29 mouse cellular contexts compared by ENCODE assay signal in the genomic region with DNA sequence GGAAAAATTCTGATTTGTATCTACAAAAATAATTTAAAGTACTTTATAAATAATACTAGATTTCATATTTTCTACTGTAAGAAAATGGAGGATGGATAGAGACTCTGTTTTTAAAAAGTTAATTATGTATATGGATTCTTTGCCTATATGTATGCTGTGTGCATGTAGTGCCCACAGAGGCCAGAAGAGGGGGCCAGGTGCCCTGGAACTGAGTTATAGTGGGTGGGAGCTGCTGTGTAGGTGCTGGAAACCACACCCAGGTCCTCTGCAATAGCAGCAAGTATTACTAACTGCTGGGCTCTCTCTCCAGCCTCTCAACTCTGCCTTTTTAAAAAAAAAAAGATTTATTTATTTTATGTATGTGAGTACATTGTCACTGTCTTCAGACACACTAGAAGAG. TPM values are rescaled to one million over a fixed set of nuclear protein-coding genes. Genes with fewer than 3 reads are reported as not detected.
DNase-seq lines count a peak whose midpoint lies in the region; ATAC-seq and TF ChIP-seq lines count a peak whose summit lies in the region.
"Had no signal": no experiment of that assay in that cellular context is flagged by ENCODE, and none has a peak within 500 bp of the region (broad histone marks: within the 10 kb centered on the region; RNA-seq: fewer than 3 reads in every experiment).

No protein-coding gene starts in this region.

- no peak for ATAC-seq in inflammation-experienced regulatory T-cells, adult 6 months
- ATAC-seq: hindbrain, embryonic 16.5 days had no signal

- peak; percentile 47 for TF ChIP-seq CTCF in layer of hippocampus, adult 2 months (conservative IDR thresholded peaks at IDR 0.05)
- TF ChIP-seq CTCF in E14TG2a.4 (conservative IDR thresholded peaks at IDR 0.05; ENCODE audit: low read length): peak; percentile 51
- TF ChIP-seq CTCF in brain, embryonic 14.5 days (IDR thresholded peaks at IDR 0.05; ENCODE audit: borderline replicate concordance, extremely low read depth, insufficient read depth, insufficient read length): peak; percentile 15; the same call in 1 of the 2 replicates

- peaks cover 44% of the 10 kb centered on the region for H3K36me3 ChIP-seq in E14TG2a.4 (ENCODE audit: insufficient read depth, low read length)
- peaks cover 8% of the 10 kb centered on the region for H3K36me3 ChIP-seq in ES-E14 (ENCODE audit: control insufficient read depth, insufficient read depth, low read length, poor library complexity, severe bottlenecking)

- H3K4me1 ChIP-seq in E14TG2a.4 (replicated peaks; ENCODE audit: low read depth, low read length) (no peaks in the 10 kb centered on the region), ES-E14 (ENCODE audit: control insufficient read depth in 2 of 2, insufficient read depth in 2 of 2, low read length in 2 of 2, poor library complexity in 1 of 2) (no peaks in the 10 kb centered on the region)
- H3K4me1 ChIP-seq: embryonic facial prominence, embryonic 13.5 days; forebrain, embryonic 12.5 days; heart, embryonic 10.5 days; liver, embryonic 13.5 days; lung, embryonic 15.5 days had no signal

- H3K9me3 ChIP-seq in E14TG2a.4 (ENCODE audit: low read length) (no peaks in the 10 kb centered on the region), ES-E14 (ENCODE audit: control insufficient read depth, insufficient read depth, low read depth, low read length) (no peaks in the 10 kb centered on the region)
- H3K9me3 ChIP-seq: embryonic facial prominence, embryonic 13.5 days; forebrain, embryonic 12.5 days; heart, embryonic 10.5 days; limb, embryonic 10.5 days; liver, embryonic 13.5 days; lung, embryonic 15.5 days had no signal

- no peak for TF ChIP-seq POLR2A in brain, embryonic 14.5 days (IDR thresholded peaks at IDR 0.05; ENCODE audit: borderline replicate concordance, extremely low read depth, insufficient read depth, insufficient read length, poor library complexity, severe bottlenecking)

- H3K27ac ChIP-seq in layer of hippocampus, adult 2 months: no peak overlapping the region
- no peak overlapping the region for H3K27ac ChIP-seq in ES-E14 (ENCODE audit: insufficient read depth, low read depth, low read length, poor library complexity, severe bottlenecking)
- H3K27ac ChIP-seq: embryonic facial prominence, embryonic 13.5 days; forebrain, embryonic 12.5 days; heart, embryonic 10.5 days; kidney, postnatal 0 days; limb, embryonic 10.5 days; liver, embryonic 13.5 days; lung, embryonic 15.5 days had no signal

- no peaks in the 10 kb centered on the region for H3K27me3 ChIP-seq in E14TG2a.4 (ENCODE audit: insufficient read depth, low read length)
- H3K27me3 ChIP-seq: embryonic facial prominence, embryonic 13.5 days; forebrain, embryonic 12.5 days; liver, embryonic 13.5 days; lung, embryonic 15.5 days had no signal

- no peak overlapping the region for H3K9ac ChIP-seq in ES-E14 (ENCODE audit: insufficient read depth, low read depth, low read length, poor library complexity, severe bottlenecking)
- H3K9ac ChIP-seq: embryonic facial prominence, embryonic 13.5 days; forebrain, embryonic 12.5 days; liver, embryonic 13.5 days; lung, embryonic 15.5 days had no signal

- no peak for DNase-seq in layer of hippocampus, adult 2 months (ENCODE audit: low spot score in 2 of 2)
- DNase-seq in layer of hippocampus, adult 18-20 months (ENCODE audit: low spot score in 2 of 2): no peak
- DNase-seq in ES-E14 (ENCODE audit: low read depth, low spot score): no peak
- DNase-seq in brain, embryonic 14.5 days (ENCODE audit: low read depth): no peak
- DNase-seq in right cerebral cortex, adult 18-20 months: no peak
- DNase-seq: adrenal gland, postnatal 36 days; cerebellum, adult 18-20 months; cerebellum, postnatal 14 days; gastrocnemius, postnatal 36 days; kidney, adult 18-20 months; liver, embryonic 13.5 days; lung, postnatal 36 days; midbrain, embryonic 14.5 days; thymus, postnatal 25 days had no signal

- no peak overlapping the region for H3K4me3 ChIP-seq in layer of hippocampus, adult 2 months
- H3K4me3 ChIP-seq in E14TG2a.4 (replicated peaks; ENCODE audit: low read length) (no peak overlapping the region), ES-E14 (ENCODE audit: insufficient read depth in 1 of 2, low read depth in 1 of 2, low read length in 2 of 2, poor library complexity in 1 of 2, severe bottlenecking in 1 of 2) (no peak overlapping the region)
- H3K4me3 ChIP-seq: embryonic facial prominence, embryonic 13.5 days; erythroblast, embryonic 14.5 days; forebrain, embryonic 12.5 days; heart, embryonic 10.5 days; limb, embryonic 10.5 days; liver, embryonic 13.5 days; lung, embryonic 15.5 days had no signal

- in situ Hi-C loops in ES-E14 (cut with MboI; ENCODE audit: low sequenced_read_pairs in 2 of 2, unreplicated experiment in 2 of 2): no loop called here

TF ChIP-seq in ES-E14, 5 proteins besides CTCF, POLR2A, EP300 and RAD21:
- TF ChIP-seq ZC3H11A (IDR thresholded peaks at IDR 0.05; ENCODE audit: borderline replicate concordance, low read depth, low read length): 0 out of 2 replicates have a peak, but pooled peaks have one; percentile 13
- TF ChIP-seq MAFK (IDR thresholded peaks at IDR 0.05; ENCODE audit: insufficient read depth, low read depth, low read length): no peak
- TF ChIP-seq CHD2 (IDR thresholded peaks at IDR 0.05; ENCODE audit: low read depth, low read length): no peak
- no peak for TF ChIP-seq ZNF384 (IDR thresholded peaks at IDR 0.05; ENCODE audit: low read depth, low read length)
- TF ChIP-seq HCFC1 (IDR thresholded peaks at IDR 0.05; ENCODE audit: borderline replicate concordance, insufficient read depth, low read length): no peak
TF ChIP-seq in ES-E14: peak in this region for 1.

RNA-seq across cellular contexts. Expression of a gene that starts 29.8 kb away (rescaled TPM):
- 10 to 100 TPM; 24.1 to 28.7 TPM for total RNA-seq in layer of hippocampus, adult 2 months (2021)
- 10 to 100 TPM; 20.8 to 24.9 TPM for total RNA-seq in layer of hippocampus, adult 18-20 months (2021)
- 20.4 and 23.0 TPM in 2 replicates for total RNA-seq in ES-E14 (2012; rRNA removed)
- polyA plus RNA-seq in brain, embryonic 14.5 days (2012; rRNA removed): 15.1 and 15.9 TPM in 2 replicates
- polyA plus RNA-seq in inflammation-experienced regulatory T-cells, adult 6 months (2017; shearing (Covaris generic)): 1 to 10 TPM; 4.3 to 8.8 (median 5.5) TPM

RNA-seq across cellular contexts. Expression of a gene that starts 56.1 kb away (rescaled TPM):
- under 1 TPM in 1 of 2 experiments, not detected in 1; 0.15 TPM for total RNA-seq in layer of hippocampus, adult 2 months (2021)
- under 1 TPM; 0.18 to 0.35 TPM for total RNA-seq in layer of hippocampus, adult 18-20 months (2021)
- total RNA-seq in ES-E14 (2012; rRNA removed): 0.09 and 0.11 TPM in 2 replicates
- polyA plus RNA-seq in brain, embryonic 14.5 days (2012; rRNA removed): 1.3 and 7.0 TPM in 2 replicates
- polyA plus RNA-seq in inflammation-experienced regulatory T-cells, adult 6 months (2017; shearing (Covaris generic)): under 1 TPM in 1 of 3 experiments, not detected in 2; 0.26 TPM
- total RNA-seq: gastrocnemius, postnatal 36 days; hematopoietic stem cell, adult 5-6 weeks; layer of hippocampus, postnatal 25 days; megakaryocyte-erythroid progenitor cell, adult 5-6 weeks had no signal
- polyA plus RNA-seq: C2C12; erythroblast, embryonic 14.5 days; heart, embryonic 10.5 days; limb, embryonic 10.5 days; spleen, adult 2 months had no signal
